Mouse (Mus musculus) forebrain, embryonic 10.5 days (tissue): ENCODE results near the gene Fgf2. TPM values are rescaled to one million over a fixed set of nuclear protein-coding genes. Genes with fewer than 3 reads are reported as not detected.

ENCODE experiments used
- DNase-seq: peaks from one replicate; pipeline ENCODE4 v3.0.0-alpha.2; 2017; ENCODE audit warnings: low spot score; ENCODE audit errors: extremely low spot score
- H3K27ac ChIP-seq: fragments of 300-500 bp; sonication (generic); 2 replicates; pipeline ENCODE4 v1.5.1; 2016; ENCODE audit warnings: mild to moderate bottlenecking
- H3K27me3 ChIP-seq: fragments of 300-500 bp; sonication (generic); 2 replicates; pipeline ENCODE4 v1.6.1; 2016; ENCODE audit warnings: mild to moderate bottlenecking; ENCODE audit not compliant: poor library complexity, severe bottlenecking
- H3K36me3 ChIP-seq: fragments of 300-500 bp; sonication (generic); replicated peaks from 2 replicates; pipeline ENCODE4 v1.6.1; 2016; ENCODE audit warnings: mild to moderate bottlenecking, moderate library complexity
- H3K4me1 ChIP-seq: fragments of 300-500 bp; sonication (generic); 2 replicates; pipeline ENCODE4 v1.6.1; 2016
- H3K4me3 ChIP-seq: fragments of 300-500 bp; sonication (generic); 2 replicates; pipeline ENCODE4 v1.5.1; 2016; ENCODE audit warnings: mild to moderate bottlenecking, moderate library complexity
- H3K9me3 ChIP-seq: fragments of 300-500 bp; sonication (generic); 2 replicates; pipeline ENCODE4 v1.6.1; 2016; ENCODE audit warnings: mild to moderate bottlenecking, moderate library complexity
- WGBS: fragments of 180-500 bp; shearing (Covaris S2); methylation state at CpG from one replicate; pipeline ENCODE4 v1.1.7; 2016; 5-methylcytosine and 5-hydroxymethylcytosine counted together
- polyA plus RNA-seq: library from polyadenylated mRNA; unstranded; fragments of >200 nt; fragmentation: Nextera tagmentation; extraction: Ambion mirVana; gene quantifications from 2 replicates; pipeline ENCODE4 v1.2.1, GENCODE M21; 2016

Gene Fgf2
- polyA plus RNA-seq, 1 experiment from 2014 or later: 0.36 TPM

GRCm38 (mm10) chr3:37430359-37430758, 82.2 kb downstream of the Fgf2 start:
- H3K27ac ChIP-seq: no peak overlapping the region
- H3K9me3 ChIP-seq: no peaks in the 10 kb centered on the region
- H3K36me3 ChIP-seq: peaks cover 94% of the 10 kb centered on the region
- no peak overlapping the region for H3K4me3 ChIP-seq
- DNase-seq: no peak
- no peaks in the 10 kb centered on the region for H3K4me1 ChIP-seq
- H3K27me3 ChIP-seq: no peaks in the 10 kb centered on the region

GRCm38 (mm10) chr3:37439770-37440169, 91.6 kb downstream of the Fgf2 start:
- H3K27ac ChIP-seq: no peak overlapping the region
- WGBS: 95% methylated on average over 1 of the region's 1 CpGs
- no peaks in the 10 kb centered on the region for H3K4me1 ChIP-seq
- no peak for DNase-seq
- no peaks in the 10 kb centered on the region for H3K9me3 ChIP-seq
- H3K27me3 ChIP-seq: no peaks in the 10 kb centered on the region
- H3K36me3 ChIP-seq: peaks cover 82% of the 10 kb centered on the region
- no peak overlapping the region for H3K4me3 ChIP-seq

GRCm38 (mm10) chr3:37443409-37443808, 95.3 kb downstream of the Fgf2 start:
- H3K9me3 ChIP-seq: no peaks in the 10 kb centered on the region
- 94% methylated on average over 2 of the region's 2 CpGs for WGBS
- peaks cover 49% of the 10 kb centered on the region for H3K36me3 ChIP-seq
- H3K4me1 ChIP-seq: no peaks in the 10 kb centered on the region
- H3K27me3 ChIP-seq: no peaks in the 10 kb centered on the region
- no peak overlapping the region for H3K27ac ChIP-seq
- DNase-seq: no peak
- no peak overlapping the region for H3K4me3 ChIP-seq

DNA sequence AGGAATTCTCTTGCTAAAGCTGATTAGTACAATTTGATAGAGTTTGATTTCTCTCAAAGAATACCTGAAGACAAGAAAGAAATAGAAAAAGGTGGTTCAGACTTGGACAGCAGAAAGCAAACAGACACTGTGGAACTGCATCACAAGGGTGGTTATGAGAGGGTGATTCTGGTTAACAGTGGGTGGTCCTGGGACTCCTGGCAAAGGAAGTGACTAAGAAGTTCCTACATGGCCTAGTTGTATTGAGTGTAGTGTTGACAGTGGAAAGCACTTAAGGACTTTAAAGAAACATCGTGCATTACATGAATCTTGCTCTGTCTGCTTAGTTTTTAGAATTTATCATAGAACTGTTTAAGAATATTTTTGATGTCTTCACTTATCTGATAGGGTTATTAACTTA, 107.8 kb downstream of the Fgf2 start:
- H3K4me1 ChIP-seq: no peaks in the 10 kb centered on the region
- no peaks in the 10 kb centered on the region for H3K9me3 ChIP-seq
- WGBS: 87% methylated on average over 1 of the region's 1 CpGs
- peaks cover 28% of the 10 kb centered on the region for H3K36me3 ChIP-seq
- no peak overlapping the region for H3K27ac ChIP-seq
- H3K27me3 ChIP-seq: no peaks in the 10 kb centered on the region
- H3K4me3 ChIP-seq: no peak overlapping the region
- no peak for DNase-seq

Other genes with a start within 250 kb of the Fgf2 start
- 0.17 and 0.38 TPM in 2 replicates for gene Il2, start 222.4 kb upstream of the Fgf2 start, polyA plus RNA-seq
- not detected in 2 replicates for gene Il21, start 115.7 kb upstream of the Fgf2 start, polyA plus RNA-seq
- 9.8 and 10.2 TPM in 2 replicates for gene Bbs12, start 35.8 kb upstream of the Fgf2 start, polyA plus RNA-seq
- 2.4 and 2.7 TPM in 2 replicates for gene Cetn4, start 35.6 kb upstream of the Fgf2 start, polyA plus RNA-seq
- 56.2 and 56.4 TPM in 2 replicates for gene Spata5, start 71.5 kb downstream of the Fgf2 start, polyA plus RNA-seq
- gene Nudt6, start 71.9 kb downstream of the Fgf2 start, polyA plus RNA-seq: 4.5 and 5.1 TPM in 2 replicates